Mouse (Mus musculus) C2C12 (cell line): Measurements from ENCODE around the gene Pin1rt1.

Experiments
- CTCF ChIP-seq: IDR thresholded peaks from one replicate; pipeline ENCODE4 v1.5.1; 2011; ENCODE audit not compliant: control insufficient read depth, insufficient read depth, insufficient read length
- FOSL1 ChIP-seq: IDR thresholded peaks from one replicate; pipeline ENCODE4 v1.8.0; 2011; ENCODE audit warnings: mild to moderate bottlenecking, low read length; ENCODE audit not compliant: poor library complexity, insufficient read depth, severe bottlenecking

DNA sequence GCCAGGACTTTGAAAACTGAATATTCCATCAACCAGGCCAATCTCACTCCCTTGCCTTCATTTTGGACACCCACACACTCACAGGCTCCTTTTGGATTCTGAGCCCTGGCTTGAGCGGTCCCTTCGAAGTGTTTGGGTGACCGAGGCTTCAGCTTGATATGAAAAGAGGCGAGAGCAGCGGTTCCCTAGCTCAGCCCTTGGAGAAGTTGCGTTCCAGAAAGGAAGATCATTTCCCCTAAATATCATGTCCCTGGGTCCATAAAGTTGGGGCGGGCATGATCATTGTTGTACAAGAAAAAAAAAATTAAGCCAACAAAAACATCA, 3.7 kb downstream of the Pin1rt1 start:
- no peak for TF ChIP-seq CTCF
- TF ChIP-seq FOSL1, result no peak
